Mouse (Mus musculus) cerebellum, adult 2 months (tissue): Measurements from ENCODE around the gene Rpap2.

Experiments
- CTCF ChIP-seq: fragments of 200-500 bp; IDR thresholded peaks from 2 replicates; pipeline ENCODE4 v1.5.1; 2011; ENCODE audit warnings: low read depth, mild to moderate bottlenecking, control low read depth, low read length, moderate library complexity, borderline replicate concordance; ENCODE audit not compliant: insufficient read depth
- POLR2A ChIP-seq: fragments of 200-500 bp; IDR thresholded peaks from 2 replicates; pipeline ENCODE4 v1.6.1; 2011; ENCODE audit warnings: low read length, control low read depth, borderline replicate concordance; ENCODE audit not compliant: insufficient read depth

- TF ChIP-seq CTCF (no peak), POLR2A (no peak)
Observed at GRCm38 (mm10) chr5:107652055-107652660, 55.0 kb downstream of the Rpap2 start.
